Mouse (Mus musculus) ES-E14 (cell line): ENCODE data around the gene Ube4b. TPM values are rescaled to one million over a fixed set of nuclear protein-coding genes. Genes with fewer than 3 reads are reported as not detected.
A peak's percentile ranks its signal among the peaks of the same experiment; 100 is the strongest.

Experiments used
- DNase-seq: peaks from one replicate; pipeline ENCODE4 v3.0.0-alpha.2; 2013; ENCODE audit warnings: low read depth, low spot score
- H3K27ac ChIP-seq: 2 replicates; pipeline ENCODE4 v1.5.1; 2012; ENCODE audit warnings: low read depth, mild to moderate bottlenecking, low read length, moderate library complexity, mixed read lengths; ENCODE audit not compliant: poor library complexity, insufficient read depth, severe bottlenecking
- H3K36me3 ChIP-seq: 2 replicates; pipeline ENCODE4 v1.6.1; 2012; ENCODE audit warnings: mild to moderate bottlenecking, low read length, moderate library complexity, mixed read lengths; ENCODE audit not compliant: control insufficient read depth, poor library complexity, insufficient read depth, severe bottlenecking
- H3K4me1 ChIP-seq, 2 experiments: fragments of 150-350 bp in 1 of 2; sonication (generic) in 1 of 2; 2 replicates each; pipeline ENCODE4 v1.6.1; 2012; ENCODE audit warnings: low read length in 2 of 2, mild to moderate bottlenecking in 1 of 2, mixed read lengths in 1 of 2; ENCODE audit not compliant: control insufficient read depth in 2 of 2, insufficient read depth in 2 of 2, poor library complexity in 1 of 2
- H3K4me3 ChIP-seq, 2 experiments: fragments of 150-350 bp in 1 of 2; sonication (generic) in 1 of 2; 2 replicates each; pipeline ENCODE4 v1.5.1; 2012; ENCODE audit warnings: low read length in 2 of 2, low read depth in 1 of 2, mild to moderate bottlenecking in 1 of 2, mixed read lengths in 1 of 2; ENCODE audit not compliant: insufficient read depth in 1 of 2, poor library complexity in 1 of 2, severe bottlenecking in 1 of 2
- H3K9ac ChIP-seq: 2 replicates; pipeline ENCODE4 v1.6.1; 2012; ENCODE audit warnings: low read depth, mild to moderate bottlenecking, low read length, mixed read lengths; ENCODE audit not compliant: poor library complexity, insufficient read depth, severe bottlenecking
- H3K9me3 ChIP-seq: fragments of 150-350 bp; sonication (generic); 2 replicates; pipeline ENCODE4 v1.6.1; 2012; ENCODE audit warnings: low read depth, mild to moderate bottlenecking, low read length; ENCODE audit not compliant: control insufficient read depth, insufficient read depth
- CHD2 ChIP-seq: IDR thresholded peaks from 2 replicates; pipeline ENCODE4 v1.6.1; 2014; ENCODE audit warnings: mild to moderate bottlenecking, low read depth, low read length, inconsistent platforms
- HCFC1 ChIP-seq: IDR thresholded peaks from 2 replicates; pipeline ENCODE4 v1.6.1; 2012; ENCODE audit warnings: low read length, inconsistent platforms, borderline replicate concordance; ENCODE audit not compliant: insufficient read depth
- MAFK ChIP-seq: IDR thresholded peaks from 2 replicates; pipeline ENCODE4 v1.6.1; 2014; ENCODE audit warnings: mild to moderate bottlenecking, low read depth, low read length, inconsistent platforms; ENCODE audit not compliant: insufficient read depth
- ZC3H11A ChIP-seq: IDR thresholded peaks from 2 replicates; pipeline ENCODE4 v1.6.1; 2012; ENCODE audit warnings: low read depth, mild to moderate bottlenecking, inconsistent platforms, low read length, borderline replicate concordance
- ZNF384 ChIP-seq: IDR thresholded peaks from 2 replicates; pipeline ENCODE4 v1.6.1; 2012; ENCODE audit warnings: low read depth, low read length, inconsistent platforms
- in situ Hi-C, 2 experiments: fragments of 600-800 bp; cut with MboI; formaldehyde crosslinking; loops; one replicate each; pipeline ENCODE4 v1.15.1; 2025; ENCODE audit warnings: low sequenced_read_pairs in 2 of 2, inconsistent platforms in 1 of 2; ENCODE audit not compliant: unreplicated experiment in 2 of 2
- total RNA-seq: library from RNA; depleted of rRNA; stranded (reverse); fragments of 300-350 nt; gene quantifications from 2 replicates; pipeline ENCODE4 v1.2.3, GENCODE M21; 2012; rRNA removed

The Ube4b gene
- total RNA-seq, 1 experiment: 72.4 TPM

GRCm38 (mm10) chr4:149286287-149287137, 140.0 kb downstream of the Ube4b start:
- peaks cover 1 to 13% of the 10 kb centered on the region in 2 experiments; a peak in 1 of 4 replicates for H3K4me1 ChIP-seq

GRCm38 (mm10) chr4:149285691-149286090, 140.9 kb downstream of the Ube4b start:
- TF ChIP-seq ZC3H11A (no peak), HCFC1 (no peak), ZNF384 (no peak), MAFK (no peak), CHD2 (no peak)

More at GRCm38 (mm10) chr4:149286287-149287137, 140.0 kb downstream of the Ube4b start:
- TF ChIP-seq ZNF384 (0 out of 2 replicates have a peak, but pooled peaks have one; percentile 34), ZC3H11A (no peak)
- in situ Hi-C loops: no loop called here
- H3K27ac ChIP-seq: no peak overlapping the region
- H3K4me3 ChIP-seq: no peak overlapping the region
- H3K9ac ChIP-seq: no peak overlapping the region
- H3K36me3 ChIP-seq: peaks cover 2% of the 10 kb centered on the region
- H3K9me3 ChIP-seq: no peaks in the 10 kb centered on the region
- DNase-seq: no peak

GRCm38 (mm10) chr4:149283018-149283417, 143.5 kb downstream of the Ube4b start:
- peaks cover 0 to 9% of the 10 kb centered on the region in 2 experiments; a peak in 1 of 4 replicates for H3K4me1 ChIP-seq
- no peak overlapping the region; the same call in 1 of the 2 replicates for H3K27ac ChIP-seq
- DNase-seq: no peak
- H3K9me3 ChIP-seq: no peaks in the 10 kb centered on the region
- H3K4me3 ChIP-seq: no peak overlapping the region
- no peak overlapping the region for H3K9ac ChIP-seq
- H3K36me3 ChIP-seq: no peaks in the 10 kb centered on the region
- in situ Hi-C loops: no loop called here
- no peak for TF ChIP-seq HCFC1
- no peak for TF ChIP-seq ZC3H11A
- no peak for TF ChIP-seq ZNF384
- TF ChIP-seq MAFK: no peak
- no peak for TF ChIP-seq CHD2

More at GRCm38 (mm10) chr4:149285691-149286090, 140.9 kb downstream of the Ube4b start:
- in situ Hi-C loops: no loop called here
- no peak for DNase-seq
- no peak overlapping the region for H3K4me3 ChIP-seq
- H3K9me3 ChIP-seq: no peaks in the 10 kb centered on the region
- H3K36me3 ChIP-seq: no peaks in the 10 kb centered on the region; the same call in none of the 2 replicates
- H3K9ac ChIP-seq: no peak overlapping the region
- no peak overlapping the region for H3K27ac ChIP-seq
- H3K4me1 ChIP-seq: peaks cover 0 to 11% of the 10 kb centered on the region in 2 experiments; a peak in 1 of 4 replicates

GRCm38 (mm10) chr4:149282025-149282738, 144.4 kb downstream of the Ube4b start:
- TF ChIP-seq ZNF384 (no peak), MAFK (no peak), CHD2 (no peak), HCFC1 (no peak), ZC3H11A (no peak)
- H3K27ac ChIP-seq: peak overlapping the region; percentile 42; the same call in 1 of the 2 replicates
- peaks cover 0 to 9% of the 10 kb centered on the region in 2 experiments; a peak in 1 of 4 replicates for H3K4me1 ChIP-seq
- H3K9ac ChIP-seq: no peak overlapping the region
- H3K9me3 ChIP-seq: no peaks in the 10 kb centered on the region
- H3K4me3 ChIP-seq: no peak overlapping the region
- in situ Hi-C loops: no loop called here
- no peaks in the 10 kb centered on the region for H3K36me3 ChIP-seq
- no peak for DNase-seq

Other genes with a start within 250 kb of the Ube4b start
- 27.1 and 28.7 TPM in 2 replicates for gene Kif1b, start 119.1 kb downstream of the Ube4b start, total RNA-seq
- gene Rbp7, start 28.2 kb upstream of the Ube4b start, total RNA-seq: 1.4 and 2.7 TPM in 2 replicates
- not detected in 2 replicates for gene Tmem274, start 50.6 kb upstream of the Ube4b start, total RNA-seq
- gene Nmnat1, start 58.5 kb upstream of the Ube4b start, total RNA-seq: 8.5 and 11.0 TPM in 2 replicates
- 27.0 and 29.1 TPM in 2 replicates for gene Lzic, start 58.5 kb upstream of the Ube4b start, total RNA-seq
- gene Ctnnbip1, start 91.5 kb upstream of the Ube4b start, total RNA-seq: 18.3 and 19.0 TPM in 2 replicates
- gene Clstn1, start 159.7 kb upstream of the Ube4b start, total RNA-seq: 115 and 254 TPM in 2 replicates